24 mouse cellular contexts compared by ENCODE assay signal in genomic region chr9:97069911-97070310, GRCm38 (mm10). TPM values are rescaled to one million over a fixed set of nuclear protein-coding genes. Genes with fewer than 3 reads are reported as not detected.
DNase-seq lines count a peak whose midpoint lies in the region; ATAC-seq and TF ChIP-seq lines count a peak whose summit lies in the region.
"Had no signal": no experiment of that assay in that cellular context is flagged by ENCODE, and none has a peak within 500 bp of the region (broad histone marks: within the 10 kb centered on the region; RNA-seq: fewer than 3 reads in every experiment).

No protein-coding gene starts in this region.

- WGBS in embryonic facial prominence, embryonic 14.5 days: 79% methylated on average over 5 of the region's 5 CpGs
- 86% methylated on average over 5 of the region's 5 CpGs for WGBS in embryonic facial prominence, embryonic 10.5 days
- 86% methylated on average over 5 of the region's 5 CpGs for WGBS in limb, embryonic 12.5 days
- 95% methylated on average over 5 of the region's 5 CpGs for WGBS in limb, embryonic 10.5 days

- H3K9me3 ChIP-seq in embryonic facial prominence, embryonic 14.5 days (ENCODE audit: control insufficient read depth, low read length): no peaks in the 10 kb centered on the region
- no peaks in the 10 kb centered on the region for H3K9me3 ChIP-seq in embryonic facial prominence, embryonic 10.5 days
- no peaks in the 10 kb centered on the region for H3K9me3 ChIP-seq in limb, embryonic 12.5 days
- H3K9me3 ChIP-seq in limb, embryonic 10.5 days (replicated peaks): no peaks in the 10 kb centered on the region
- H3K9me3 ChIP-seq in ES-E14 (ENCODE audit: control insufficient read depth, insufficient read depth, low read depth, low read length): no peaks in the 10 kb centered on the region
- H3K9me3 ChIP-seq: embryonic facial prominence, embryonic 13.5 days; forebrain, embryonic 13.5 days; forebrain, embryonic 15.5 days had no signal

- H3K9ac ChIP-seq in embryonic facial prominence, embryonic 14.5 days (ENCODE audit: low read depth, low read length): no peak overlapping the region
- H3K9ac ChIP-seq in limb, embryonic 12.5 days (replicated peaks): no peak overlapping the region
- no peak overlapping the region for H3K9ac ChIP-seq in ES-E14 (ENCODE audit: insufficient read depth, low read depth, low read length, poor library complexity, severe bottlenecking)
- H3K9ac ChIP-seq: embryonic facial prominence, embryonic 13.5 days; forebrain, embryonic 13.5 days; forebrain, embryonic 15.5 days; forebrain, postnatal 0 days had no signal

- H3K36me3 ChIP-seq in embryonic facial prominence, embryonic 14.5 days (ENCODE audit: control insufficient read depth, insufficient read depth, low read length): peaks cover 10% of the 10 kb centered on the region
- H3K36me3 ChIP-seq in embryonic facial prominence, embryonic 10.5 days (replicated peaks): peaks cover 32% of the 10 kb centered on the region
- peaks cover 24% of the 10 kb centered on the region for H3K36me3 ChIP-seq in limb, embryonic 12.5 days
- peaks cover 32% of the 10 kb centered on the region for H3K36me3 ChIP-seq in limb, embryonic 10.5 days
- H3K36me3 ChIP-seq in ES-E14 (ENCODE audit: control insufficient read depth, insufficient read depth, low read length, poor library complexity, severe bottlenecking): peaks cover 7% of the 10 kb centered on the region
- H3K36me3 ChIP-seq: forebrain, embryonic 15.5 days had no signal

- in situ Hi-C loops in ES-E14 (cut with MboI; ENCODE audit: low sequenced_read_pairs in 2 of 2, unreplicated experiment in 2 of 2): loop anchor here (5.0 to 10.0 kb wide), 2 partner anchors 155 to 158 kb away; no protein-coding TSS in a partner anchor

- H3K4me2 ChIP-seq in embryonic facial prominence, embryonic 14.5 days (ENCODE audit: low read depth, low read length): no peak overlapping the region
- H3K4me2 ChIP-seq in limb, embryonic 12.5 days: no peak overlapping the region
- H3K4me2 ChIP-seq: embryonic facial prominence, embryonic 13.5 days; forebrain, embryonic 13.5 days; forebrain, embryonic 15.5 days had no signal

- DNase-seq in embryonic facial prominence, embryonic 14.5 days (ENCODE audit: low spot score): peak; percentile 51
- no peak for DNase-seq in embryonic facial prominence, embryonic 10.5 days (ENCODE audit: low spot score)
- no peak for DNase-seq in limb, embryonic 10.5 days (ENCODE audit: low spot score)
- no peak for DNase-seq in ES-E14 (ENCODE audit: low read depth, low spot score)
- peak; percentile 27 for DNase-seq in ZHBTc4 (ENCODE audit: low read depth, low spot score)
- no peak for DNase-seq in layer of hippocampus, adult 9-10 months (ENCODE audit: low spot score)
- DNase-seq in adipocyte (ENCODE audit: low spot score): no peak
- DNase-seq: adrenal gland, adult 2 months; adrenal gland, postnatal 10 days; adrenal gland, postnatal 36 days; B cell, adult 2 months; cerebellum, adult 11-12 months; cerebellum, adult 2 months; cerebellum, adult 9-10 months; cerebellum, postnatal 10 days; cerebellum, postnatal 25 days; forebrain, postnatal 0 days had no signal

- H3K4me1 ChIP-seq in embryonic facial prominence, embryonic 14.5 days (ENCODE audit: control insufficient read depth, insufficient read depth, low read length): no peaks in the 10 kb centered on the region
- peaks cover 11% of the 10 kb centered on the region for H3K4me1 ChIP-seq in embryonic facial prominence, embryonic 10.5 days
- H3K4me1 ChIP-seq in limb, embryonic 12.5 days (replicated peaks): peaks cover 18% of the 10 kb centered on the region
- no peaks in the 10 kb centered on the region for H3K4me1 ChIP-seq in limb, embryonic 10.5 days
- no peaks in the 10 kb centered on the region; a peak in 1 of 4 replicates for H3K4me1 ChIP-seq in ES-E14 (ENCODE audit: control insufficient read depth in 2 of 2, insufficient read depth in 2 of 2, low read length in 2 of 2, poor library complexity in 1 of 2)
- H3K4me1 ChIP-seq: forebrain, embryonic 13.5 days had no signal

- peak; percentile 42; the same call in 1 of the 2 replicates for ATAC-seq in embryonic facial prominence, embryonic 14.5 days (ENCODE audit: low read depth)
- 0 out of 2 replicates have a peak, but pooled peaks have one; percentile 29 for ATAC-seq in limb, embryonic 12.5 days (ENCODE audit: insufficient number of reproducible peaks, insufficient read depth, low FRiP score, low TSS enrichment, low read depth)
- ATAC-seq: CD4-positive, CD25-positive, alpha-beta regulatory T cell, adult 4 months; forebrain, embryonic 13.5 days; forebrain, embryonic 15.5 days; forebrain, postnatal 0 days had no signal

- no peaks in the 10 kb centered on the region for H3K27me3 ChIP-seq in embryonic facial prominence, embryonic 14.5 days (replicated peaks; ENCODE audit: control insufficient read depth, insufficient read depth, low read length)
- no peaks in the 10 kb centered on the region for H3K27me3 ChIP-seq in embryonic facial prominence, embryonic 10.5 days (replicated peaks; ENCODE audit: low read depth, poor library complexity, severe bottlenecking)
- H3K27me3 ChIP-seq in limb, embryonic 12.5 days: no peaks in the 10 kb centered on the region
- no peaks in the 10 kb centered on the region for H3K27me3 ChIP-seq in limb, embryonic 10.5 days (ENCODE audit: low read depth, poor library complexity, severe bottlenecking)
- H3K27me3 ChIP-seq: CH12.LX; embryonic facial prominence, embryonic 13.5 days; forebrain, embryonic 13.5 days; forebrain, embryonic 15.5 days had no signal

- H3K4me3 ChIP-seq in embryonic facial prominence, embryonic 14.5 days (ENCODE audit: low read depth, low read length): no peak overlapping the region
- no peak overlapping the region for H3K4me3 ChIP-seq in embryonic facial prominence, embryonic 10.5 days
- no peak overlapping the region for H3K4me3 ChIP-seq in limb, embryonic 12.5 days (replicated peaks)
- no peak overlapping the region for H3K4me3 ChIP-seq in limb, embryonic 10.5 days
- H3K4me3 ChIP-seq in ES-E14 (ENCODE audit: insufficient read depth in 1 of 2, low read depth in 1 of 2, low read length in 2 of 2, poor library complexity in 1 of 2, severe bottlenecking in 1 of 2): no peak overlapping the region
- H3K4me3 ChIP-seq: embryonic facial prominence, embryonic 13.5 days; forebrain, embryonic 13.5 days; forebrain, embryonic 15.5 days had no signal

- H3K27ac ChIP-seq in embryonic facial prominence, embryonic 14.5 days (replicated peaks; ENCODE audit: low read depth, low read length): no peak overlapping the region
- H3K27ac ChIP-seq in embryonic facial prominence, embryonic 10.5 days (replicated peaks): no peak overlapping the region
- H3K27ac ChIP-seq in limb, embryonic 12.5 days: no peak overlapping the region
- H3K27ac ChIP-seq in limb, embryonic 10.5 days: no peak overlapping the region
- no peak overlapping the region for H3K27ac ChIP-seq in ES-E14 (ENCODE audit: insufficient read depth, low read depth, low read length, poor library complexity, severe bottlenecking)
- H3K27ac ChIP-seq: embryonic facial prominence, embryonic 13.5 days; forebrain, embryonic 13.5 days; forebrain, embryonic 15.5 days had no signal

TF ChIP-seq in ES-E14, 5 proteins besides CTCF, POLR2A, EP300 and RAD21:
- TF ChIP-seq MAFK (IDR thresholded peaks at IDR 0.05; ENCODE audit: insufficient read depth, low read depth, low read length) (no peak), ZNF384 (IDR thresholded peaks at IDR 0.05; ENCODE audit: low read depth, low read length) (peak; percentile 54; the same call in 1 of the 2 replicates)
TF ChIP-seq in ES-E14: peak in this region for 1.

RNA-seq across cellular contexts. Expression of gene Slc25a36, which starts 41.0 kb away (rescaled TPM):
- polyA plus RNA-seq in embryonic facial prominence, embryonic 14.5 days (2014; fragmentation: Nextera tagmentation; extraction: Ambion mirVana): 72.6 and 100 TPM in 2 replicates
- polyA plus RNA-seq in embryonic facial prominence, embryonic 10.5 days (2016; fragmentation: Nextera tagmentation; extraction: Ambion mirVana): 70.9 and 71.8 TPM in 2 replicates
- polyA plus RNA-seq in limb, embryonic 12.5 days (2016; fragmentation: Nextera tagmentation; extraction: Ambion mirVana): 92.6 and 97.8 TPM in 2 replicates
- polyA plus RNA-seq in limb, embryonic 10.5 days (2016; fragmentation: Nextera tagmentation; extraction: Ambion mirVana): 46.6 and 69.0 TPM in 2 replicates
- 142 and 170 TPM in 2 replicates for total RNA-seq in ES-E14 (2012; rRNA removed)

RNA-seq across cellular contexts. Expression of gene Spsb4, which starts 51.3 kb away (rescaled TPM):
- 12.6 and 15.0 TPM in 2 replicates for polyA plus RNA-seq in embryonic facial prominence, embryonic 14.5 days (2014; fragmentation: Nextera tagmentation; extraction: Ambion mirVana)
- polyA plus RNA-seq in embryonic facial prominence, embryonic 10.5 days (2016; fragmentation: Nextera tagmentation; extraction: Ambion mirVana): 102 and 123 TPM in 2 replicates
- polyA plus RNA-seq in limb, embryonic 12.5 days (2016; fragmentation: Nextera tagmentation; extraction: Ambion mirVana): 56.2 and 60.8 TPM in 2 replicates
- polyA plus RNA-seq in limb, embryonic 10.5 days (2016; fragmentation: Nextera tagmentation; extraction: Ambion mirVana): 70.3 and 80.6 TPM in 2 replicates
- 1.6 and 1.7 TPM in 2 replicates for total RNA-seq in ES-E14 (2012; rRNA removed)
- total RNA-seq: CH12.LX, MEL had no signal
- polyA plus RNA-seq: CD4-positive, CD25-positive, alpha-beta regulatory T cell, adult 4 months had no signal

Comparison
In these comparisons a context has a peak if more than half of its experiments do, and no peak if none do; other contexts are left out.
1. DNase-seq: peak in embryonic facial prominence, embryonic 14.5 days (single experiment) and ZHBTc4 (single experiment); none in embryonic facial prominence, embryonic 10.5 days (single experiment), limb, embryonic 10.5 days (single experiment), ES-E14 (single experiment), layer of hippocampus, adult 9-10 months (single experiment) and adipocyte (single experiment).